In the genomic region with DNA sequence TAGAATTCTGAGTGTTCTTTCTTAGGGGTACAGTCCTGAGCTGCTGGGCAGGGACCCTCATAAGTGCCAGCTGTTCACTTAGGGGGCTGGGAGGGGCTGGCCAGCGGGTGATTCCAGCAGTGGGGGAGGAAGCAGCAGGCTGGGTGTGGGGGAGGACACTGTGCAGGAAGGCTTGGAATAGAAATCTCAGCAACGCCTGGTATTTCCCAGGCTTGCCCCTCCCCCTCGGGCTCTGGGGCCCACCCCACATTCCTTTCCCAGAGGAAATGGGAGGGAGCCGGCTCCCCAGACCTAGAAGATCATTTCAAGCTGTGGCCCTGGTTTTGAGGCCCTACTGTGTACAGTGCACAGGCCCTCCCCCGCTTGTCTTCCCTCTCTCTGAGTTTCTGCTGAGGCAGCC, we compare ENCODE assay signal across 8 mouse cellular contexts. TPM values are rescaled to one million over a fixed set of nuclear protein-coding genes. Genes with fewer than 3 reads are reported as not detected.
DNase-seq lines count a peak whose midpoint lies in the region; ATAC-seq and TF ChIP-seq lines count a peak whose summit lies in the region.

No protein-coding gene starts in this region.

- H3K4me1 ChIP-seq in embryonic fibroblast, embryonic 13.5 days (ENCODE audit: control insufficient read depth, insufficient read depth, low read length): peaks cover 24% of the 10 kb centered on the region
- peaks cover 58% of the 10 kb centered on the region for H3K4me1 ChIP-seq in hindbrain, embryonic 12.5 days

- H3K36me3 ChIP-seq in hindbrain, embryonic 12.5 days: no peaks in the 10 kb centered on the region

- peak; percentile 87 for DNase-seq in urinary bladder, postnatal 14 days (ENCODE audit: low spot score)
- no peak for DNase-seq in urinary bladder, postnatal 10 days (ENCODE audit: low spot score)
- DNase-seq in liver: peak; percentile 74
- DNase-seq in retina, postnatal 1 day: peak; percentile 60
- no peak for DNase-seq in thymus, postnatal 10 days (ENCODE audit: low spot score in 2 of 2)

- WGBS in hindbrain, embryonic 12.5 days: 11% methylated on average over 5 of the region's 5 CpGs

- no peak for TF ChIP-seq CTCF in embryonic fibroblast, embryonic 13.5 days (IDR thresholded peaks at IDR 0.05; ENCODE audit: borderline replicate concordance, insufficient read depth, low read length)

- no peak overlapping the region for H3K4me2 ChIP-seq in hindbrain, embryonic 12.5 days (replicated peaks)

- no peak overlapping the region for H3K4me3 ChIP-seq in embryonic fibroblast, embryonic 13.5 days (ENCODE audit: insufficient read depth, low read length)
- no peak overlapping the region for H3K4me3 ChIP-seq in hindbrain, embryonic 12.5 days

- no peak for ATAC-seq in hindbrain, embryonic 12.5 days (ENCODE audit: low FRiP score)
- no peak for ATAC-seq in inflammation-experienced regulatory T-cells, adult 6 months

- peak overlapping the region; percentile 89 for H3K27ac ChIP-seq in embryonic fibroblast, embryonic 13.5 days (ENCODE audit: insufficient read depth, low read length)
- H3K27ac ChIP-seq in hindbrain, embryonic 12.5 days: 0 out of 2 replicates have a peak overlapping the region, but pooled peaks have one; percentile 1

- H3K27me3 ChIP-seq in hindbrain, embryonic 12.5 days: peaks cover 43% of the 10 kb centered on the region

- no peaks in the 10 kb centered on the region for H3K9me3 ChIP-seq in hindbrain, embryonic 12.5 days (replicated peaks)

- H3K9ac ChIP-seq in hindbrain, embryonic 12.5 days: no peak overlapping the region

- 0 out of 2 replicates have a peak, but pooled peaks have one; percentile 35 for TF ChIP-seq POLR2A in embryonic fibroblast, embryonic 13.5 days (IDR thresholded peaks at IDR 0.05; ENCODE audit: low read depth, low read length)

RNA-seq across cellular contexts. Expression of a gene that starts 22.4 kb away (rescaled TPM):
- 49.2 and 55.7 TPM in 2 replicates for polyA plus RNA-seq in embryonic fibroblast, embryonic 13.5 days (2011; ENCODE audit: insufficient read length, low read depth, missing spikeins)
- polyA plus RNA-seq in hindbrain, embryonic 12.5 days (2016; fragmentation: Nextera tagmentation; extraction: Ambion mirVana): 9.3 and 10.0 TPM in 2 replicates
- not detected for polyA plus RNA-seq in inflammation-experienced regulatory T-cells, adult 6 months (2017; shearing (Covaris generic))

Comparison
In these comparisons a context has a peak if more than half of its experiments do, and no peak if none do; other contexts are left out.
1. DNase-seq: peak in urinary bladder, postnatal 14 days (single experiment), liver (single experiment) and retina, postnatal 1 day (single experiment); none in urinary bladder, postnatal 10 days (single experiment) and thymus, postnatal 10 days (0 of 2).